Mouse (Mus musculus): Measurements from ENCODE around the gene Tfpi. TPM values are rescaled to one million over a fixed set of nuclear protein-coding genes. Genes with fewer than 3 reads are reported as not detected.

Tfpi gene
- polyA plus RNA-seq, 1 experiment = 5.7 TPM

DNA sequence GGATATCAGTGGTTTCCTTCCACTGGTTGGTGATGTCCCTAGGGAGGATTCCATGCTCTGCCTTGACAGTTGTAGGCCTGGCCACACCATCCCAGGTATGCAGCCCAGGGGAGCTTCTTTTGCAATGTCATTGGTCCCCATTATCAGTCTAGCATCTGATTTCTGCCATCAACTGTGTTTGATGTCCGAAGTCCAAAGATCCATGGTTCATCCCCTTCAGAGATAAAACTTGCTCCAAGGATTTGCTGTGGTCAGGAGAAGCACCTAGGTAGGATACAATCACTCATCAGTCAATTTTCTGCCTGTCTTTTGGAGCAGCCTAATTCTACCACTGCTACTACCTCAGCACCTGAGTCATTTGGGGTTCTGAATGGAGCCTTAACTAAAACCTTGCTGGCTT lies 15.1 kb upstream of the Tfpi start:
- no peaks in the 10 kb centered on the region for H3K4me1 ChIP-seq (ENCODE audit: control insufficient read depth, insufficient read depth, insufficient read length, low read length)
- H3K27ac ChIP-seq (replicated peaks; ENCODE audit: low read depth, low read length) = no peak overlapping the region
- H3K4me3 ChIP-seq (ENCODE audit: insufficient read depth, low read depth, low read length) = no peak overlapping the region

DNA sequence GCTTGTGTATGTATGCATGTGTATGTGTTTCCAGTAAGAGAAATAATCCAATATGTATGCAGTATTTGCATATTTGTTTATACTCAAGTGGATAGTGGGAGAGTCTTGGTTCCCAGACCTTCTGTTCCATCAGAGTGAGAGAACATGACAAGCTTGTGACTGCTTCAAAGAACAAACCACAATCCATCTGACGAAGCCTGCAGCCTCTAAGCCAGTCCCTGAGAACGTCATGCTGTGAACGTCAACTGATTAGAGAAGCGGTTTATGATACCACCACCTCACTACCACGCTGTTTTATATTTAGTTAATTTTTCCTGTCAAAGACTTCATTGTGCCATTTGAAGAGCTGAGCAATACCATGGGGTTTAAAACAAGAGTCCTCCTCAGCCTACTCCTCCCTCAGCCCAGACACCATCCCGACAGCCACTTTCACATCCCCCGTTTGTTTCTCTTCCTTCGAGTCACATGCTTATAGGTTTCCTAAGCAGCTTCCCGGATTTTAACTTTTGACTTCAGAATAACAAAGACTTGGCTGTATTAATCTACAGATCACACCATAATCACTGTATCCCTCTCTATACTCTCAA lies 11.2 kb upstream of the Tfpi start:
- no peak overlapping the region for H3K4me3 ChIP-seq (ENCODE audit: insufficient read depth, low read depth, low read length)
- H3K4me1 ChIP-seq (ENCODE audit: control insufficient read depth, insufficient read depth, insufficient read length, low read length) = no peaks in the 10 kb centered on the region
- H3K27ac ChIP-seq (replicated peaks; ENCODE audit: low read depth, low read length) = no peak overlapping the region

DNA sequence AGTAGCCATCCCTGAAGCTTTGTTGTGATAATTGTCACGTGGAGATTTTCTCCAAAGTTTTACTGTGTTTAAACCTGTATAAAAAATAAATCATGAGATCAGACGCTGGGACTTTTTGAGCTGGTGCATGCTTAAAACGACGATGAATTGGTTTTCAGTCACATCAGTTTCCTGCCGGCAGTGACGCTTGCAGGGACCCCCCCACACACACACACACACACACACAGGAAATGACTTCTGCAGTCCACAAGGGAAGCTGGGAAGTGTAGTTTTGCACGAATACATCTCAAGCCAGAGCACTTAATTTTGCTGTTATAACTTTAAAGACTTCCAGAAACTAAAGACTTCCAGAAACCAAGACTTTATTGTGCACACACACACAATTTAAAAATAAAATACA lies 5.3 kb upstream of the Tfpi start:
- Histone ChIP-seq H3K27ac (replicated peaks; ENCODE audit: low read depth, low read length) (no peak overlapping the region), H3K4me1 (ENCODE audit: control insufficient read depth, insufficient read depth, insufficient read length, low read length) (no peaks in the 10 kb centered on the region), H3K4me3 (ENCODE audit: insufficient read depth, low read depth, low read length) (peak overlapping the region; percentile 10; the same call in 1 of the 2 replicates)

DNA sequence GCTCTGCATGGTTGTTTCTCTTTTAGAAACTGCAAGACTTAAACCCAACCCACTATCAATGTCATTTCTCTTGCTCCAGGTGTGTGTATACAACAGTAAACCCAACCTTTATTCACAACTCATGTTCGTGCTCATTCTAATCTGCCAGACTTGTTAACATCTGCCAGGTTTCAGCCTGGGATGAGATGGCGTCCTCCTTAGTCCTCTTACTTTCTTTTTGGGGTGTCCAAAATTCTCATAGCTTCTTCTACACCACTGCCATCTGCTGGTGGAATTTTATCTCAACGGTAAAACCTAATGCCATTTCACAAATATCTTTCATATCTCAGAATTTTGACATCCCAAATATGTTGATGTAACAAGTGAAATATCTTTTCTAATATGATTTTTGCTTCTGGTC lies 2.5 kb upstream of the Tfpi start:
- Histone ChIP-seq H3K4me1 (ENCODE audit: control insufficient read depth, insufficient read depth, insufficient read length, low read length) (peaks cover 6% of the 10 kb centered on the region; the same call in 1 of the 2 replicates), H3K4me3 (ENCODE audit: insufficient read depth, low read depth, low read length) (peak overlapping the region; percentile 43), H3K27ac (replicated peaks; ENCODE audit: low read depth, low read length) (no peak overlapping the region)

DNA sequence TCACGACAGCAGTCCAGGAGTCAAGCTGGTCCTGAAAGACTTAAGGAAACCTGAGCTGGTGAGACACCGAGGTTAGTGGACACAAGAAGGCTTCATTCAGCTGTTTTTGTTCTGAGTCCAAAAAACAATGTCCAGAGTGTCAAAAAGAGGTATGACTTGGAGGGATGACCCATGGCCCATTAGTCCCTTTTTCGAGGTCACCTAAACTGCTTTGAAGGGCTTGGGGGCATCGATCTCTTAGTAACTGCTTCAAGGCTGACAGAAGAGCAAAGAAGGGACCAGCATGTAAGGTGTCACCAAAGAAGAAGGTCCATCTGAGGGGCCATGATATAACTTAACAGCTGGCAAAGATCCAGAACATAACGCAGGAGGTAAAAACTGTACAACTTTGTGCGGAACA lies 1.2 kb upstream of the Tfpi start:
- no peak overlapping the region for H3K27ac ChIP-seq (replicated peaks; ENCODE audit: low read depth, low read length)
- H3K4me1 ChIP-seq (ENCODE audit: control insufficient read depth, insufficient read depth, insufficient read length, low read length) = peaks cover 6% of the 10 kb centered on the region; the same call in 1 of the 2 replicates
- H3K4me3 ChIP-seq (ENCODE audit: insufficient read depth, low read depth, low read length) = no peak overlapping the region

DNA sequence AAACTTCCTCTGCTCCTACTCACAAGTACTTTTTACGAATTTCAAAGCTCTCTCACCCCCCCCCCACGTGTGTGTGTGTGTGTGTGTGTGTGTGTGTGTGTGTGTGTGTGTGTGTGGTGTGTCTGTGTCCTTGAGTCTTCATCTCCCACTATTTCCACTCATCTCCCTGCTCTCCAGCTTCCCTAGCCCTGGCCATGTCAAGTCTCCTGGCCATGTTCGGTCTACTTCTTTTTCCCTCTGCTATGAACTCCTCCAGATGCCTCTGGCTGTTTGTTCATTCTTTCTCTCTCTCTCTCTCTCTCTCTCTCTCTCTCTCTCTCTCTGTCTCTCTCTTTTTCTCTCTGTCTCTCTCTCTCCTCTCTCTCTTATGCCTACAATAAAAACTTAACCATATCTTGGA lies 444 bp downstream of the Tfpi start:
- H3K4me3 ChIP-seq (ENCODE audit: insufficient read depth, low read depth, low read length) = peak overlapping the region; percentile 40
- H3K27ac ChIP-seq (replicated peaks; ENCODE audit: low read depth, low read length) = no peak overlapping the region
- H3K4me1 ChIP-seq (ENCODE audit: control insufficient read depth, insufficient read depth, insufficient read length, low read length) = peaks cover 6% of the 10 kb centered on the region; the same call in 1 of the 2 replicates

DNA sequence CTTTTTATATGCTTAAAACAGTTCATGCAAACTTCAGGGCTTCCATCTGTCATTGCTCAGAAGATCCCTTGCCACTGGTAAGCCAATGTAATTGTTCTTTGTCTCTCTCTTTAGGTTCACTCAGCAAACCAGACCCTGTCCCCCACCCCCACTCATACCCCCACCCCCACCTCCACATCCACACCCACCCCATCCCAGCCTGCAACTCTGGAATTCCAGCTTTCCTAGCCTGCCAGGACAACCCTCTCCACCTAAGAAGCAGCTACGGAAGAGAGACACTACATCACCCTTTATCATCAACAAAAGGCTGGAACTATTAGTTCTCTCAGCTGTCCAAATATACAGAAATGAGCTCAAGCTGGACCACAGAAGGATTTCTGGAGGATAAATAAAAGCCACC lies 974 bp downstream of the Tfpi start:
- H3K4me3 ChIP-seq (ENCODE audit: insufficient read depth, low read depth, low read length) = peak overlapping the region; percentile 40
- H3K4me1 ChIP-seq (ENCODE audit: control insufficient read depth, insufficient read depth, insufficient read length, low read length) = peaks cover 6% of the 10 kb centered on the region; the same call in 1 of the 2 replicates
- H3K27ac ChIP-seq (replicated peaks; ENCODE audit: low read depth, low read length) = no peak overlapping the region

DNA sequence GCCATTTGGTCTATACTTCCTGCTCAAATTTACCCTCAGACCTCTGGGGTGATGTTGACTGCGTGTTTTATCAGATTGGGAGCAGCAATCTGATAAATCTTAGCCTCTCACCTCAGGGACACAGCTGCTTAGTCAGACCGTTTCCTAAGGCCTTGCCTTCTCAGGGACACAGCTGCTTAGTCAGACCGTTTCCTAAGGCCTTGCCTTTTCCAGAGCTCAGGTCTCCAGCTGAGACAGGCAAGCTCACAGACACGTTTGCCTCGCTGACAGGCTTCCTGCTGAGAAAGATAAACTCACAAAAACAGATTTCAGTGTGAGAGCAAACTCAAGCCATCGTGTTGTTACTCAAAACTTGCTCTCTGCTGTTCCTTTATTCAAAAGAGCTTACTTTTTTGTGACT lies 1.9 kb downstream of the Tfpi start:
- Histone ChIP-seq H3K4me3 (ENCODE audit: insufficient read depth, low read depth, low read length) (no peak overlapping the region), H3K27ac (replicated peaks; ENCODE audit: low read depth, low read length) (peak overlapping the region; percentile 80), H3K4me1 (ENCODE audit: control insufficient read depth, insufficient read depth, insufficient read length, low read length) (peaks cover 6% of the 10 kb centered on the region; the same call in 1 of the 2 replicates)

DNA sequence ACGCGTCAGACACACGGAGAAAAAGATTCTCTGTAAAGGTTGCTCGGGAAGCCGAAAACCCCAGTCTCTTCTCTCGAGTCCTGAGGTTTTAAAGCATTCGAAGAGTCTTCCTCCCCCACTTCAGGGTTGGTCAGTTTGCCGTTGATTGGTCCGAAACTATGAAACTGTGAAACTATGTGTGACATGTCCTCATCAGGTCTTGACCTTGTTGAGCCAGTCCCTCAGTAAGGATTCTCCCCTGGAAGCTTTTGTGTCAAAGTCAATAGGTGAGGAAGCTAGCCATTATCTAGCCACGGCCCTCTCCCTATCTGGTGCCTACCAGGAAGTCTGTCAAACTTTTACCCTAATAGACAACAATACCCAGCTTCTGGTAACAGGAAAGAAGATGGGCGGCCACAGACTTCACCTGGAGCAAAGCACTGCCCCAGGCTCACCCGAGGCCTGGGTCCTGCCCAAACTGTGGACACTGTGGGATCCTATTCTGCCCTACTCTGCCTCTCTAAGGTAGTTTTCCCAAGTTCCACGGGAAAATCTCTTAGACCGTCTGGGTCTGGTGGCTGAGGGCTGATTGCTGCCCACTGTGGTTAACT lies 2.5 kb downstream of the Tfpi start:
- Histone ChIP-seq H3K4me1 (ENCODE audit: control insufficient read depth, insufficient read depth, insufficient read length, low read length) (peaks cover 6% of the 10 kb centered on the region; the same call in 1 of the 2 replicates), H3K27ac (replicated peaks; ENCODE audit: low read depth, low read length) (peak overlapping the region; percentile 80), H3K4me3 (ENCODE audit: insufficient read depth, low read depth, low read length) (no peak overlapping the region)

DNA sequence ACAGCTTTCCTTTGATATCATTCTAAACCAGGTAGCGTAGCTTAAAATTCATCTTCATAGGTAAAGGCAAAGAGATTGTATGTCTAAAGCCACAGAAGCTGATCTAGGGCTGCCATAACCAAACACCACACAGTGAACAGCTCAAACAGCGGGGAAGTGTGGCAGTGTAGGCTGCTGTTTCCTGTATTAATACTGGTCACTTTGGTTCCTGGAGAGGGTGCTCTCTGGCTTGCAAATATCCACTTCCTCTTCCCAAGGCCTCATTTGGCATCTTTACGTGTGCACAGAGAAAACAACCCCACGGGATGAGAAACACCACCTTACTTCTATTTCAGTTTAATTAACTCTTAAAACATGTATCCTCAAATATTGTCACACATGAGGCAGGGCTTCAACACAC lies 9.2 kb downstream of the Tfpi start:
- Histone ChIP-seq H3K4me1 (ENCODE audit: control insufficient read depth, insufficient read depth, insufficient read length, low read length) (no peaks in the 10 kb centered on the region), H3K27ac (replicated peaks; ENCODE audit: low read depth, low read length) (no peak overlapping the region), H3K4me3 (ENCODE audit: insufficient read depth, low read depth, low read length) (no peak overlapping the region)

DNA sequence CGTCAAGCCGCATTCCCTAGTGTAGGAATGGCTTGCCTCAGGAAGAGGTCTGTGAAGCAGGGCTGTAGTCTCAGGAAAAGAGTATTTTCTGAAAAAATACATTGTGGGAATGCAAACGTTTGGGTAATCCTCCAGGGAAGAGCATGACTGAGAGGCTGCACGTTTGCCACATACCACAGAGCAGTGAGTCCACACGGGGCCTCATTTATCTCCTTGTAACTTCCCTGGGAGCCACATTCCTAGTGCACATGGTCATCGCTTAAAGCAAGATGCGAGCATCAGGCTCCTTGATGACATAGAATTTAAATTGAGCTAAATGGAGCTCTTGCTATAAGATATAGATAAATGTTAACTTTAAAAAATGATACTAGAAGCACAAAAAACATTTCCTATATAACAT lies 11.6 kb downstream of the Tfpi start:
- no peaks in the 10 kb centered on the region for H3K4me1 ChIP-seq (ENCODE audit: control insufficient read depth, insufficient read depth, insufficient read length, low read length)
- H3K4me3 ChIP-seq (ENCODE audit: insufficient read depth, low read depth, low read length) = no peak overlapping the region
- no peak overlapping the region for H3K27ac ChIP-seq (replicated peaks; ENCODE audit: low read depth, low read length)

DNA sequence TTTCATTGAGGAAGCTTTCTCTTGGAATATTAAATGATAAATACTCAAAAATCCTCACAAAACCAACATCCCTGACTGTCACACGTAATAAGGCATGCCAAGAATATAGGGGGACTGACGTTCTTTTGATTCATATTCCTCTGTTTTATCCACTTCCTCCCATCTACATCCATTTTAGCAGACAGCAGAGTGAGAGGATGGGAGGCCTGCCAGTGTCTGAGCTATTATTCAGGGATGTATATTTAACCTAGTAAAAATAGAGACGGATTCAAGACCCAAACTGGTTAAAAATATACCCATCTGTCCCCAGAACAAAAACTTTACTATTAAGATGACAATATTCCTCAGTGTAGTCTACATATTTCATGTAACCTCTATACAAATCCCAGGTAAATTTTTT lies 14.2 kb downstream of the Tfpi start:
- Histone ChIP-seq H3K4me3 (ENCODE audit: insufficient read depth, low read depth, low read length) (no peak overlapping the region), H3K27ac (replicated peaks; ENCODE audit: low read depth, low read length) (no peak overlapping the region), H3K4me1 (ENCODE audit: control insufficient read depth, insufficient read depth, insufficient read length, low read length) (no peaks in the 10 kb centered on the region)

DNA sequence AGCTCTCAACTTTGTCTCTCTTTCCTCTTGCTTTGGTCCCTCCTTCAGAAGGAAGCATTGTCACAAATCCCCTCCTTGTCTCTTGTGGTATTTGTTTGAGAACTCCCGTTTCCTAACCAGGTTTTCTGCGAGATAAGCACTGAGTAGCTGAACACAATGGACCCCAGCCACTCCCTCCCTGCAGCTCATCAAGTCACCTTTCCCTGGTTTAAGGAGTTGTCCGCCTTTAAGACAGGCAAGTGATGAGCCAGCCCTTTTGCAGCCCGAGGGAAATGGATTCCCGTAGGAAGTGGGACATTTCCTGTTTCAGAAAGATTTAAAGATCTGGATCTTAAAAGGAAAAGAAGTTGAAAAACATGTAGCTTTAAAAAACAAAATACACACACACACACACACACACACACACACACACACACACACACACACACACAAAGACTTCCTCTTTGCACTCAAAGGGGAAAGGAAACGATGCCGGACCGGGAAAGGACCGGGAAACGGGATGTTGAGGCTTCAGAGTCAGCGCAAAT lies 16.9 kb downstream of the Tfpi start:
- Histone ChIP-seq H3K27ac (replicated peaks; ENCODE audit: low read depth, low read length) (peak overlapping the region; percentile 53), H3K4me1 (ENCODE audit: control insufficient read depth, insufficient read depth, insufficient read length, low read length) (no peaks in the 10 kb centered on the region), H3K4me3 (ENCODE audit: insufficient read depth, low read depth, low read length) (peak overlapping the region; percentile 37)

DNA sequence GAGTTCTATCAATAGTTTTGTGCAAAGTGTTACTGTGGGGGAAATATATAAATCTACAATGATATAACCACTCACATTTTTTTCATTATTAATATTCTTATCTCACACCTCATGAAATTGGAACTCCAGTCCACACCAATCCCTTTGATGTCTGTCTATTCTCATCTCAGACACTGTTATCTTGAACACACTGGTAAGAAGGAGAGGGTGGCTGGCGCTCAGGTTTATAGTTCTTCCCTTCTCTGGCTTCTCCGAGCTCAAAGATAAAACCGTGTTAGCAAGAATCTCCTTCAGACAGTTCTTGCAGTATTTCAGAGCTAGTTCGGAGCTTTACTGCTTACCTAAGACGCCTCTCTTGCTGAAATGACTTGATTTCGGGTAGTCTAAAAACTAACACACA lies 19.4 kb downstream of the Tfpi start:
- Histone ChIP-seq H3K27ac (replicated peaks; ENCODE audit: low read depth, low read length) (no peak overlapping the region), H3K4me3 (ENCODE audit: insufficient read depth, low read depth, low read length) (no peak overlapping the region), H3K4me1 (ENCODE audit: control insufficient read depth, insufficient read depth, insufficient read length, low read length) (no peaks in the 10 kb centered on the region)

DNA sequence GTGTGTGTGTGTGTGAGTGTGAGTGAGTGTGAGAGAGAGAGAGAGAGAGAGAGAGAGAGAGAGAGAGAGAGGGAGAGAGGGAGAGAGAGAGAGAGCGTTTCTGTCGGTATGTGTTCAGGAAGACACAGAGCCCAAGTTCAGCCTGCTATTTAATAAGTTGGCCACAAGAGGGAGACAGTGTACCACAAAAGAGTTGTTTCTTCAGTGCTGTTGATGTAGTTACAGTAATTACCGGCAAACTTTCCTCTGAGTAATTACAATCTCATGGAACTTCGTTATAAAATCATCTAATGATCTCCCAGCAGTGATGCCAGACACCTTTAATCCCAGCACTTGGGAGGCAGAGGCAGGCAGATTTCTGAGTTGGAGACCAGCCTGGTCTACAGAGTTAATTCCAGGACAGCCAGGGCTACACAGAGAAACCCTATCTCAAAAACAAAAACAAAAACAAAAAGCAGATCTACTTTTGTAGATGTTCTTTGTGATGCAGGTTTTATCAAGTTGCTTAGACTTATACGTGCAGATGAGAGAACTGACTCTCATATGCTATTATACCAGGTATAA lies 21.3 kb downstream of the Tfpi start:
- Histone ChIP-seq H3K4me3 (ENCODE audit: insufficient read depth, low read depth, low read length) (no peak overlapping the region), H3K27ac (replicated peaks; ENCODE audit: low read depth, low read length) (no peak overlapping the region), H3K4me1 (ENCODE audit: control insufficient read depth, insufficient read depth, insufficient read length, low read length) (no peaks in the 10 kb centered on the region)
